Mouse (Mus musculus): ENCODE measurements around the gene Nom1.

DNA sequence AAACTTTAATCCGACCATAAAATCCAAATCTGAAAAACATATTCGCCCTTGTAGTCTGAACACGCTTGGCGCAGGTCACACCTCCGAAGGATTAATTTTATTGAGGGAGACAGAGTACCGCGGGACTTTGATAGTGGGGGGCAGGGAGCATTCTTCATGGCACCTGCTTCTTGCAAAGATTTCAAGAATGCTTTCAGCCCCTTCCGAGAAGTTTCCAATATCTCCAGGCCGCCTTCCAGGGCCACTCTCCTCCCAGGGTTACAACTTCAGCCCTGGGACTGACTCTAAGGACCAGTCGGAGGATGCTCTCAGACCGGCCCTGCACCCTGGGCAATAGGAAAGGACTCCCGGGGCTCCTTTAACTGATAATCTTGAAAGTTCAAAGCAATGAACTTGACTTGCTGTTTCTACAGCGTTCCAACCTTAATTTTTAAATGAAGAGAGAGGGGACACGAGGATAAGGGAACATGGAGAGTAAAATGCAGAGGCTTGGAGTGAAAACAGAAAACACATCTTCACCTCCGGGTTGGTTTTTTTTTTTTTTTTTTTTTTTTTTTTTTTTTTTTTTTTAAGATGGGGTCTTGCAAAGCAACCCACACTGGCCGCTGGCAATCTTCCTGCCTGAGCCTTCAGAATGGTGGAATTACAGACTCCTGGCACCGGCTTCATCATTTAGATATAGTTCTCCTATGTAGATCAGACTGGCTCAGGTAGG, 34.0 kb downstream of the Nom1 start:
- TF ChIP-seq CTCF (IDR thresholded peaks at IDR 0.05) (no peak), POLR2A (IDR thresholded peaks at IDR 0.05; ENCODE audit: insufficient read depth, low read depth, low read length) (no peak), EP300 (IDR thresholded peaks at IDR 0.05; ENCODE audit: insufficient read depth, low read depth, low read length) (no peak)
